Mouse (Mus musculus): ENCODE results near the gene Tlk1. TPM values are rescaled to one million over a fixed set of nuclear protein-coding genes. Genes with fewer than 3 reads are reported as not detected.

Tlk1 gene
- polyA plus RNA-seq, 1 experiment from 2014 or later = 52.2 TPM

- 73% methylated on average over 7 of the region's 7 CpGs for WGBS
- H3K4me3 ChIP-seq (ENCODE audit: low read depth, low read length) = no peak overlapping the region
- DNase-seq (ENCODE audit: low spot score) = no peak
Observed at GRCm38 (mm10) chr2:70673445-70674126, 151.9 kb downstream of the Tlk1 start.

DNA sequence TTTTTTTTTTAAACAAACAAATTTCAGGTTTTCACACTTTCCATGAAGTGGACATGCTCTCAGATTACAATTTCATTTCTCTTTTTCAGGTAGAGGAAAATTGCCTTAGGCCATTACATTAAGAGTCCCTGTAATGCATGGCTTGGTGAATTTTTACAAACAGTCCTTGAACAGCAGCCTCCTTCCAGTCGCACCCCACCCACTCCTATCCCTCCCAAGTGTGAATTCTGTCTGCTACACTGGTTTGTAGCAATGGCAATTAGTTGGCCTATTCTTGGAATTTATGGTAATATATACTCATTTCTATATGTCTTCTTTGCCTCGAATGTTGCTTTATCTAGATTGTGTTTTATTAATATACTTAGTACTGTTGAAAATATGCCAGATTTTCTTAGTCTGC lies 153.1 kb downstream of the Tlk1 start:
- ATAC-seq (replicated peaks; ENCODE audit: low FRiP score) (no peak), DNase-seq (ENCODE audit: low spot score) (no peak)
- no peak overlapping the region for H3K4me2 ChIP-seq
- no peaks in the 10 kb centered on the region for H3K27me3 ChIP-seq (replicated peaks; ENCODE audit: control insufficient read depth, insufficient read depth, low read length)
- no peaks in the 10 kb centered on the region for H3K36me3 ChIP-seq (ENCODE audit: control insufficient read depth, insufficient read depth, low read length)
- no peaks in the 10 kb centered on the region; the same call in 1 of the 2 replicates for H3K4me1 ChIP-seq (replicated peaks; ENCODE audit: control insufficient read depth, insufficient read depth, low read length)
- no peak overlapping the region for H3K9ac ChIP-seq (ENCODE audit: low read depth, low read length)
- H3K9me3 ChIP-seq (ENCODE audit: control insufficient read depth, low read length) = no peaks in the 10 kb centered on the region
- H3K27ac ChIP-seq (ENCODE audit: low read depth, low read length) = no peak overlapping the region
- no peak overlapping the region for H3K4me3 ChIP-seq (ENCODE audit: low read depth, low read length)
- 85% methylated on average over 2 of the region's 2 CpGs for WGBS

More at GRCm38 (mm10) chr2:70673445-70674126, 151.9 kb downstream of the Tlk1 start:
- no peaks in the 10 kb centered on the region for H3K27me3 ChIP-seq (replicated peaks; ENCODE audit: control insufficient read depth, insufficient read depth, low read length)
- no peaks in the 10 kb centered on the region; the same call in 1 of the 2 replicates for H3K4me1 ChIP-seq (replicated peaks; ENCODE audit: control insufficient read depth, insufficient read depth, low read length)
- H3K27ac ChIP-seq (ENCODE audit: low read depth, low read length) = no peak overlapping the region
- no peak overlapping the region for H3K4me2 ChIP-seq
- H3K9ac ChIP-seq (ENCODE audit: low read depth, low read length) = no peak overlapping the region
- H3K36me3 ChIP-seq (ENCODE audit: control insufficient read depth, insufficient read depth, low read length) = peaks cover 7% of the 10 kb centered on the region
- H3K9me3 ChIP-seq (ENCODE audit: control insufficient read depth, low read length) = no peaks in the 10 kb centered on the region
- no peak for ATAC-seq (replicated peaks; ENCODE audit: low FRiP score)

DNA sequence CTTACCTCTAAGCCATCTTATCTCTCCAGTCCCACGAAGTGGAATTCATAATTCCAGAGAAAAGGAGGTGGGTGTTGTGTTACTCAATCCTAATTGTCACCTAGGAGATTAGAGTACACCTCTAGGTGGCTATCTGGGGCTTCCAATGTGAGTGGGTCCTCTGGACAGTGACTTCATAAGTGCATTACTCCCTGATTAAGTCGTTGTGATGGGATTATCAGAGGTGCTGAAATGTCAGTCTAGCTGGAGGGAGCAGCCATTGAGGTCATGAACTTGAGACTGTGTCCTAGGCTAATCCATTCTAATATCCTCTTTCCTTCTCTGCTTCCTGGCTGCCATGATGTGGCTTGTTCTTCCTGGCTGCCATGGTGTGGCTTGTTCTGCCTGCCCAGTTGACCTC lies 155.6 kb downstream of the Tlk1 start:
- no peaks in the 10 kb centered on the region for H3K9me3 ChIP-seq (ENCODE audit: control insufficient read depth, low read length)
- no peak for ATAC-seq (replicated peaks; ENCODE audit: low FRiP score)
- 52% methylated on average over 2 of the region's 2 CpGs for WGBS
- no peak for DNase-seq (ENCODE audit: low spot score)
- no peak overlapping the region for H3K4me2 ChIP-seq
- H3K36me3 ChIP-seq (ENCODE audit: control insufficient read depth, insufficient read depth, low read length) = peaks cover 3% of the 10 kb centered on the region; the same call in 1 of the 2 replicates
- no peak overlapping the region for H3K27ac ChIP-seq (ENCODE audit: low read depth, low read length)
- H3K27me3 ChIP-seq (replicated peaks; ENCODE audit: control insufficient read depth, insufficient read depth, low read length) = no peaks in the 10 kb centered on the region
- no peak overlapping the region for H3K9ac ChIP-seq (ENCODE audit: low read depth, low read length)
- H3K4me3 ChIP-seq (ENCODE audit: low read depth, low read length) = no peak overlapping the region
- peaks cover 6% of the 10 kb centered on the region for H3K4me1 ChIP-seq (replicated peaks; ENCODE audit: control insufficient read depth, insufficient read depth, low read length)

GRCm38 (mm10) chr2:70669241-70669640 lies 156.3 kb downstream of the Tlk1 start:
- WGBS = 87% methylated on average over 2 of the region's 2 CpGs
- Histone ChIP-seq H3K27me3 (replicated peaks; ENCODE audit: control insufficient read depth, insufficient read depth, low read length) (no peaks in the 10 kb centered on the region), H3K9ac (ENCODE audit: low read depth, low read length) (no peak overlapping the region), H3K36me3 (ENCODE audit: control insufficient read depth, insufficient read depth, low read length) (peaks cover 3% of the 10 kb centered on the region; the same call in 1 of the 2 replicates), H3K4me2 (no peak overlapping the region), H3K4me1 (replicated peaks; ENCODE audit: control insufficient read depth, insufficient read depth, low read length) (peaks cover 6% of the 10 kb centered on the region), H3K9me3 (ENCODE audit: control insufficient read depth, low read length) (no peaks in the 10 kb centered on the region), H3K4me3 (ENCODE audit: low read depth, low read length) (no peak overlapping the region), H3K27ac (ENCODE audit: low read depth, low read length) (no peak overlapping the region)
- DNase-seq (ENCODE audit: low spot score) = no peak
- no peak for ATAC-seq (replicated peaks; ENCODE audit: low FRiP score)

DNA sequence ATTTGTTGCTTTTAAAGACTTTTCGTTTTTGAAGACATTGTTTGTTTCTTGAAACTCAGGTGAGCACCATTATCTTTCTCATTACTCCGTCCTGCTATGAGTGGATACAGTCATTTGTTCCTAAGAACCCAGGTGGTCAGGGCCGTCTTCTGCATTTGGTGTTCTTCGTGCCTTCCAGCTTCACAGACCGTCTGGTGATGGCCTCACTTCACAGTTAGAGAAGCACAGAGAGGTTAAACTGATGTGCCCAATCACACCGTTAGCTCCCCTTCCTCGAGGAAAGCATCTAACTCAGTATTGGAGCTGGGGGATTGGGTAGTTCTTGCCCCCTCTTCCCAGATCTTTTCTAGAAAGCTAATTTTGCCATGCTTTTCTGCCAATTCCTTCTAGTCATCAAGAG lies 158.5 kb downstream of the Tlk1 start:
- no peak overlapping the region for H3K4me2 ChIP-seq
- peaks cover 3% of the 10 kb centered on the region; the same call in 1 of the 2 replicates for H3K36me3 ChIP-seq (ENCODE audit: control insufficient read depth, insufficient read depth, low read length)
- ATAC-seq (replicated peaks; ENCODE audit: low FRiP score) = no peak
- H3K4me3 ChIP-seq (ENCODE audit: low read depth, low read length) = no peak overlapping the region
- H3K27ac ChIP-seq (ENCODE audit: low read depth, low read length) = no peak overlapping the region
- no peaks in the 10 kb centered on the region for H3K9me3 ChIP-seq (ENCODE audit: control insufficient read depth, low read length)
- WGBS = 84% methylated on average over 7 of the region's 7 CpGs
- H3K4me1 ChIP-seq (replicated peaks; ENCODE audit: control insufficient read depth, insufficient read depth, low read length) = peaks cover 22% of the 10 kb centered on the region
- H3K9ac ChIP-seq (ENCODE audit: low read depth, low read length) = no peak overlapping the region
- DNase-seq (ENCODE audit: low spot score) = no peak
- no peaks in the 10 kb centered on the region for H3K27me3 ChIP-seq (replicated peaks; ENCODE audit: control insufficient read depth, insufficient read depth, low read length)

- H3K4me3 ChIP-seq (ENCODE audit: low read depth, low read length) = no peak overlapping the region
- no peaks in the 10 kb centered on the region for H3K27me3 ChIP-seq (replicated peaks; ENCODE audit: control insufficient read depth, insufficient read depth, low read length)
- H3K4me2 ChIP-seq = peak overlapping the region; percentile 94; the same call in 1 of the 2 replicates
- H3K9ac ChIP-seq (ENCODE audit: low read depth, low read length) = peak overlapping the region; percentile 30; the same call in 1 of the 2 replicates
- peaks cover 22% of the 10 kb centered on the region for H3K4me1 ChIP-seq (replicated peaks; ENCODE audit: control insufficient read depth, insufficient read depth, low read length)
- H3K27ac ChIP-seq (ENCODE audit: low read depth, low read length) = no peak overlapping the region
- ATAC-seq (replicated peaks; ENCODE audit: low FRiP score) (no peak), DNase-seq (ENCODE audit: low spot score) (no peak)
- peaks cover 3% of the 10 kb centered on the region; the same call in 1 of the 2 replicates for H3K36me3 ChIP-seq (ENCODE audit: control insufficient read depth, insufficient read depth, low read length)
- WGBS = 73% methylated on average over 5 of the region's 5 CpGs
- H3K9me3 ChIP-seq (ENCODE audit: control insufficient read depth, low read length) = no peaks in the 10 kb centered on the region
Observed at GRCm38 (mm10) chr2:70663764-70664163, 161.8 kb downstream of the Tlk1 start.

Other genes starting within 250 kb of the Tlk1 start
- gene Gorasp2, start 164.2 kb downstream of the Tlk1 start, polyA plus RNA-seq (2014; fragmentation: Nextera tagmentation; extraction: Ambion mirVana) = 135 TPM in 2 replicates
- gene Gm26558, start 163.6 kb downstream of the Tlk1 start, polyA plus RNA-seq (2014; fragmentation: Nextera tagmentation; extraction: Ambion mirVana) = 2.6 and 3.5 TPM in 2 replicates
- 34.6 and 39.0 TPM in 2 replicates for gene Dcaf17, start 229.6 kb upstream of the Tlk1 start, polyA plus RNA-seq (2014; fragmentation: Nextera tagmentation; extraction: Ambion mirVana)
- gene Mettl8, start 229.9 kb upstream of the Tlk1 start, polyA plus RNA-seq (2014; fragmentation: Nextera tagmentation; extraction: Ambion mirVana) = 21.9 and 24.1 TPM in 2 replicates

Measured in liver, embryonic 11.5 days (tissue).